Mouse (Mus musculus) thymus, adult 2 months (tissue): ENCODE results near the gene 4930518I15Rik.

Experiments
- CTCF ChIP-seq: fragments of 200-500 bp; IDR thresholded peaks from 2 replicates; pipeline ENCODE4 v1.5.1; 2012; ENCODE audit warnings: mild to moderate bottlenecking, control low read depth, low read length, moderate library complexity, borderline replicate concordance; ENCODE audit not compliant: control insufficient read depth, poor library complexity, insufficient read depth; ENCODE audit errors: extremely low read depth
- POLR2A ChIP-seq: fragments of 200-500 bp; IDR thresholded peaks from 2 replicates; pipeline ENCODE4 v1.6.1; 2012; ENCODE audit warnings: mild to moderate bottlenecking, low read length, control low read depth, moderate library complexity; ENCODE audit not compliant: control insufficient read depth, poor library complexity, insufficient read depth; ENCODE audit errors: extremely low read depth

- TF ChIP-seq CTCF (no peak), POLR2A (no peak)
These were observed 4.4 kb upstream of the 4930518I15Rik start for GRCm38 (mm10) chr2:156862041-156862717.
